Mouse (Mus musculus) embryonic facial prominence, embryonic 11.5 days (tissue): ENCODE data around the gene Emilin2. TPM values are rescaled to one million over a fixed set of nuclear protein-coding genes. Genes with fewer than 3 reads are reported as not detected.

Source experiments
- ATAC-seq: fragments of 200-750 bp; cut with Nextera tagmentation; replicated peaks from 2 replicates; pipeline ENCODE4 v1.8.0; 2017; ENCODE audit warnings: low read depth; ENCODE audit not compliant: insufficient number of reproducible peaks, low FRiP score, low TSS enrichment
- DNase-seq: peaks from one replicate; pipeline ENCODE4 v3.0.0-alpha.2; 2015; ENCODE audit warnings: low spot score
- H3K27ac ChIP-seq: fragments of 300-500 bp; sonication (generic); replicated peaks from 2 replicates; pipeline ENCODE4 v1.5.1; 2014; ENCODE audit warnings: mild to moderate bottlenecking, low read depth, low read length, control low read depth
- H3K27me3 ChIP-seq: fragments of 300-500 bp; sonication (generic); 2 replicates; pipeline ENCODE4 v1.6.1; 2014; ENCODE audit warnings: mild to moderate bottlenecking, low read length, moderate library complexity, mixed read lengths; ENCODE audit not compliant: control insufficient read depth, insufficient read depth
- H3K36me3 ChIP-seq: fragments of 300-500 bp; sonication (generic); replicated peaks from 2 replicates; pipeline ENCODE4 v1.6.1; 2014; ENCODE audit warnings: low read depth, mild to moderate bottlenecking, low read length, moderate library complexity, mixed read lengths; ENCODE audit not compliant: control insufficient read depth, insufficient read depth
- H3K4me1 ChIP-seq: fragments of 300-500 bp; sonication (generic); 2 replicates; pipeline ENCODE4 v1.6.1; 2014; ENCODE audit warnings: low read length, mixed read lengths; ENCODE audit not compliant: control insufficient read depth, insufficient read depth
- H3K4me2 ChIP-seq: fragments of 300-500 bp; sonication (generic); 2 replicates; pipeline ENCODE4 v1.6.1; 2014; ENCODE audit warnings: low read depth, mild to moderate bottlenecking, control low read depth, low read length, moderate library complexity
- H3K4me3 ChIP-seq: fragments of 300-500 bp; sonication (generic); 2 replicates; pipeline ENCODE4 v1.5.1; 2014; ENCODE audit warnings: low read depth, low read length, control low read depth
- H3K9ac ChIP-seq: fragments of 300-500 bp; sonication (generic); replicated peaks from 2 replicates; pipeline ENCODE4 v1.6.1; 2014; ENCODE audit warnings: mild to moderate bottlenecking, control low read depth, low read length
- H3K9me3 ChIP-seq: fragments of 300-500 bp; sonication (generic); replicated peaks from 2 replicates; pipeline ENCODE4 v1.6.1; 2016; ENCODE audit warnings: mild to moderate bottlenecking, low read length, inconsistent platforms, mixed read lengths; ENCODE audit not compliant: control insufficient read depth
- WGBS: fragments of 180-500 bp; shearing (Covaris S2); extraction: QIAGEN DNeasy Blood & Tissue Kit; methylation state at CpG from one replicate; pipeline ENCODE4 v1.1.7; 2014; 5-methylcytosine and 5-hydroxymethylcytosine counted together
- polyA plus RNA-seq: library from polyadenylated mRNA; unstranded; fragments of >200 nt; fragmentation: Nextera tagmentation; extraction: Ambion mirVana; gene quantifications from 2 replicates; pipeline ENCODE4 v1.2.1, GENCODE M21; 2014

Gene Emilin2
- polyA plus RNA-seq, 1 experiment from 2014 or later, result 16.9 TPM

GRCm38 (mm10) chr17:71308296-71308695 lies 3.5 kb downstream of the Emilin2 start:
- Histone ChIP-seq H3K4me1 (no peaks in the 10 kb centered on the region), H3K4me2 (no peak overlapping the region), H3K4me3 (no peak overlapping the region), H3K36me3 (no peaks in the 10 kb centered on the region), H3K9me3 (no peaks in the 10 kb centered on the region), H3K9ac (no peak overlapping the region), H3K27me3 (no peaks in the 10 kb centered on the region), H3K27ac (no peak overlapping the region)
- no peak for DNase-seq
- WGBS, result 89% methylated on average over 5 of the region's 5 CpGs
- ATAC-seq, result no peak

DNA sequence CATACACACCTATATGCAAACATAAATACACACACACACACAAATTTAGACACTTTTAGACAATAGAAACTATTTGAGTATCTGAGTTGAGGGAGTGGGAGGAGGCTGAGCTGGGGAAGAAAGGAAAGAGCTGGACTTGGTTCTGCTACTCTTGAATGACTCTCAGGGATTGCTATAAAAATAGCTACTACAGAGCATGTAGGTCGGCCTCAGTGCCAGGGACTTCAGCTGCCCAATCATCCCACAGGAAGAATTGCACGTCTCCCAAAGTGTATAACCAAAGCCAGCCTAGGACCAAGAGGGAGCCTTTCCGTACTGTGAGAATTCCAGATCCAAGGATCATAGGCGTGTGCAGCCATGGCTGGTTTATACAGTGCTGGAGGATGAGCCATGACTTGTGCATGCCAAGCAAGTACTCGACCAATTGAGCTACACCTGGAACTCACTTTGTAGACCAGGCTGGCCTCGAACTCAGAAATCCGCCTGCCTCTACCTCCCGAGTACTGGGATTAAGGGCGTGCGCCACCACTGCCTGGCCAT lies 4.5 kb downstream of the Emilin2 start:
- no peaks in the 10 kb centered on the region for H3K4me1 ChIP-seq
- H3K27ac ChIP-seq, result no peak overlapping the region
- no peak overlapping the region for H3K4me3 ChIP-seq
- H3K27me3 ChIP-seq, result no peaks in the 10 kb centered on the region
- H3K9me3 ChIP-seq, result no peaks in the 10 kb centered on the region
- no peak overlapping the region for H3K9ac ChIP-seq
- no peak for ATAC-seq
- WGBS, result 90% methylated on average over 10 of the region's 10 CpGs
- H3K4me2 ChIP-seq, result no peak overlapping the region
- no peak for DNase-seq
- no peaks in the 10 kb centered on the region for H3K36me3 ChIP-seq

- Histone ChIP-seq H3K9me3 (no peaks in the 10 kb centered on the region), H3K27me3 (no peaks in the 10 kb centered on the region), H3K27ac (no peak overlapping the region), H3K36me3 (no peaks in the 10 kb centered on the region), H3K4me3 (no peak overlapping the region), H3K9ac (no peak overlapping the region), H3K4me1 (no peaks in the 10 kb centered on the region), H3K4me2 (no peak overlapping the region)
- ATAC-seq (no peak), DNase-seq (no peak)
- WGBS, result 82% methylated on average over 4 of the region's 4 CpGs
Measured at GRCm38 (mm10) chr17:71306716-71307115, 5.1 kb downstream of the Emilin2 start.

DNA sequence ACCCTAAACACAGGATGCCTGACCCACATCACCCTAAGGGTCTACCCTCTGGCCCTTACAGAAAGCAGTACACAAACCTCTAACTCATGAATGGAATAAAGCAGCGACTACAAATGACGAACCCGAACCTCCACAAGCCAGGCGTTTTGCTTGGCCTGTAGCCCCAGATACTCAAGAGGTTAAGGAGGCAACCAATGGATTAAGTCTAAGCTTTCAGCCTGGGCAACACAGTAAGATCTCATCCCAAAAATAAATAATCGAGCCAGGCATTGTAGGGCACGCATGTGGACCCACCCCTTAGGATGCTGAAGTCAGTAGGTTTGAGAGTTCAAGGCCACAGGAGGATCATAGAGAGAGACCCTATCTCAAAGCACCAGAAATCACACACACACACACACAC lies 5.7 kb downstream of the Emilin2 start:
- ATAC-seq (no peak), DNase-seq (no peak)
- no peak overlapping the region for H3K4me3 ChIP-seq
- H3K36me3 ChIP-seq, result no peaks in the 10 kb centered on the region
- H3K9ac ChIP-seq, result no peak overlapping the region
- H3K27ac ChIP-seq, result no peak overlapping the region
- WGBS, result 78% methylated on average over 6 of the region's 6 CpGs
- no peaks in the 10 kb centered on the region for H3K4me1 ChIP-seq
- H3K27me3 ChIP-seq, result no peaks in the 10 kb centered on the region
- H3K9me3 ChIP-seq, result no peaks in the 10 kb centered on the region
- H3K4me2 ChIP-seq, result no peak overlapping the region

GRCm38 (mm10) chr17:71303444-71303843 lies 8.3 kb downstream of the Emilin2 start:
- H3K27me3 ChIP-seq, result no peaks in the 10 kb centered on the region
- 67% methylated on average over 6 of the region's 6 CpGs for WGBS
- H3K4me2 ChIP-seq, result no peak overlapping the region
- no peak overlapping the region for H3K9ac ChIP-seq
- H3K27ac ChIP-seq, result no peak overlapping the region
- H3K9me3 ChIP-seq, result no peaks in the 10 kb centered on the region
- H3K36me3 ChIP-seq, result no peaks in the 10 kb centered on the region
- DNase-seq, result no peak
- H3K4me3 ChIP-seq, result no peak overlapping the region
- no peaks in the 10 kb centered on the region for H3K4me1 ChIP-seq
- no peak for ATAC-seq

GRCm38 (mm10) chr17:71301413-71301812 lies 10.4 kb downstream of the Emilin2 start:
- ATAC-seq (no peak), DNase-seq (peak; percentile 21)
- no peak overlapping the region for H3K27ac ChIP-seq
- H3K36me3 ChIP-seq, result no peaks in the 10 kb centered on the region
- no peaks in the 10 kb centered on the region for H3K4me1 ChIP-seq
- H3K27me3 ChIP-seq, result no peaks in the 10 kb centered on the region
- no peaks in the 10 kb centered on the region for H3K9me3 ChIP-seq
- H3K9ac ChIP-seq, result no peak overlapping the region
- 55% methylated on average over 5 of the region's 5 CpGs for WGBS
- no peak overlapping the region for H3K4me3 ChIP-seq
- H3K4me2 ChIP-seq, result no peak overlapping the region

DNA sequence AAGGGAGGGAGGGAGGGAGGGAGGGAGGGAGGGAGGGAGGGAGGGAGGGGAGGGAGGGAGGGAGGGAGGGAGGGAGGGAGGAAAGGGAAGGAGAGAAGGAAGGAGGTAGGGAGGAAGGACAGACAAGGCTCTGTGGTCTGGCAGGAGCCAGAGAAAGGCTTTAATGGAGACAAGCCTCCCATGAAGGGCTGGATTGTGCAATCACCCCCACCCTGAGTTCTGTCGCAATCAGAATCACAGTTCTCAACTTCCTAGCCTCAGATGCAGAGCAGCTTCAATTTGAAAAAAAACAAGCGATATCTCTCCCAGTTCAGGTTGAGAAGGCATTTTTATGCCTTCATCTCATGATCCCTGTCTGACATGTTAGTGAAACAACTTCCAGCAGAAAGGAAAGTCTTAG lies 11.4 kb downstream of the Emilin2 start:
- Histone ChIP-seq H3K4me1 (no peaks in the 10 kb centered on the region), H3K27me3 (no peaks in the 10 kb centered on the region), H3K4me3 (no peak overlapping the region), H3K27ac (no peak overlapping the region), H3K4me2 (no peak overlapping the region), H3K9me3 (no peaks in the 10 kb centered on the region), H3K36me3 (no peaks in the 10 kb centered on the region), H3K9ac (no peak overlapping the region)
- ATAC-seq, result no peak
- 72% methylated on average over 2 of the region's 2 CpGs for WGBS
- no peak for DNase-seq

- no peaks in the 10 kb centered on the region for H3K36me3 ChIP-seq
- no peak overlapping the region for H3K4me2 ChIP-seq
- H3K27me3 ChIP-seq, result no peaks in the 10 kb centered on the region
- no peak overlapping the region for H3K4me3 ChIP-seq
- DNase-seq (no peak), ATAC-seq (no peak)
- H3K27ac ChIP-seq, result no peak overlapping the region
- H3K9me3 ChIP-seq, result no peaks in the 10 kb centered on the region
- H3K9ac ChIP-seq, result no peak overlapping the region
- WGBS, result 95% methylated on average over 4 of the region's 4 CpGs
- no peaks in the 10 kb centered on the region for H3K4me1 ChIP-seq
Measured at GRCm38 (mm10) chr17:71299879-71300278, 11.9 kb downstream of the Emilin2 start.
